In the genomic region with DNA sequence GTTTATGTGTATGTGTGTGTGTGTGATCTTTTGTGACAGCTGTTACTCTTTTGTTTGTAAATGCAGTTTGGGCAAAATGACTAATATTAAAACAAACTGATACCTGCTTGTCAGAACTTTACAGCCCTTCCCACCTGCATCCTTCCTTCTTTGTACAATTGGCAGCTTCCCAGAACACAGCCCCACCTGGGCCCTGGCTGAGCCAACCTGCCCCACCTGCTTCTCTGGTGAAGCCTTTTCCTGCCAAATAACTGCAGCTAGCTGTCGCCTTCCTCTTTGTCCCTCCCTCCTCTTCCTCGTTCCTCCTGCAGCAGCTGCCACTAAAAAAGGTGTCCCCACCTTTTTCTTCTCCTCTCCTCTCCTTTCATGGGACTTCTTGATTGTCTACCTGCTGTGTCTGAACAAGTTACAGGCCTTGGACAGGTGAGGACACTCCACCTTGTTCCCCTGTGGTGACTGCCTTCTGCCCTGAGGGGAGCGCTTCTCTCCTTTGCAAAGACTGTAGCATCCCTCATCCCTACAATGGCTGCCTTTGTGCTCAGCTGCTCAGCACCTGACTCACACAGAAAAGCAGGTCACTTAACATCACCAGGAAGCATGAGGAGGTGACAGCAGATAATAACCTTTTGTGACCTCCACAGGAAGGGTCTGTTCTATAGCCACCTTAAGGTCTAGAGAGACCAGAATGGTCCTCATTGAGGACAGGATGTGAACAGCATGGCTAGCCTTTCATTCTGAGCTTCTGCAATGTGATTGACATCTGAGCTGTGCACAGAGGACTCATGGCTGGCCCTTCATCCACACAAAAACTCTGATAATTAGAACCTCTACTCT, we compare ENCODE assay signal across 23 mouse cellular contexts.
DNase-seq lines count a peak whose midpoint lies in the region; ATAC-seq lines count a peak whose summit lies in the region.
"Had no signal": no experiment of that assay in that cellular context is flagged by ENCODE, and none has a peak within 500 bp of the region (broad histone marks: within the 10 kb centered on the region; RNA-seq: fewer than 3 reads in every experiment).

No protein-coding gene starts in this region.

- 60% methylated on average over 3 of the region's 3 CpGs for WGBS in intestine, embryonic 16.5 days
- WGBS in intestine, embryonic 15.5 days = 70% methylated on average over 3 of the region's 3 CpGs
- WGBS in large intestine, adult 2 months = 35% methylated on average over 3 of the region's 3 CpGs

- H3K36me3 ChIP-seq in intestine, embryonic 16.5 days (ENCODE audit: control insufficient read depth, insufficient read depth, low read length) = no peaks in the 10 kb centered on the region
- no peaks in the 10 kb centered on the region for H3K36me3 ChIP-seq in intestine, embryonic 15.5 days
- H3K36me3 ChIP-seq: embryonic facial prominence, embryonic 12.5 days; heart, embryonic 12.5 days; midbrain, embryonic 13.5 days; neural tube, embryonic 15.5 days had no signal

- H3K4me3 ChIP-seq in intestine, embryonic 16.5 days (ENCODE audit: low read length) = no peak overlapping the region
- H3K4me3 ChIP-seq in intestine, embryonic 15.5 days (replicated peaks) = no peak overlapping the region
- H3K4me3 ChIP-seq: embryonic facial prominence, embryonic 12.5 days; gastrocnemius, adult 2 months; heart, embryonic 12.5 days; left cerebral cortex, adult 2 months; midbrain, embryonic 13.5 days; myocyte; neural tube, embryonic 15.5 days had no signal

- H3K9ac ChIP-seq in intestine, embryonic 16.5 days (ENCODE audit: low read depth, low read length) = no peak overlapping the region
- no peak overlapping the region for H3K9ac ChIP-seq in intestine, embryonic 15.5 days
- H3K9ac ChIP-seq: embryonic facial prominence, embryonic 12.5 days; heart, embryonic 12.5 days; hindbrain, embryonic 14.5 days; midbrain, embryonic 13.5 days; neural tube, embryonic 15.5 days had no signal

- ATAC-seq in intestine, embryonic 16.5 days = peak; percentile 62; the same call in 1 of the 2 replicates
- no peak for ATAC-seq in intestine, embryonic 15.5 days
- no peak for ATAC-seq in monocyte, adult 5-6 weeks (replicated peaks; ENCODE audit: insufficient number of reproducible peaks, low FRiP score, low TSS enrichment, poor library complexity, severe bottlenecking)
- ATAC-seq: midbrain, embryonic 13.5 days had no signal

- H3K4me2 ChIP-seq in intestine, embryonic 16.5 days (ENCODE audit: low read depth, low read length) = no peak overlapping the region
- no peak overlapping the region for H3K4me2 ChIP-seq in intestine, embryonic 15.5 days (replicated peaks)
- H3K4me2 ChIP-seq: embryonic facial prominence, embryonic 12.5 days; heart, embryonic 12.5 days; hindbrain, embryonic 14.5 days; liver, embryonic 11.5 days; midbrain, embryonic 13.5 days; neural tube, embryonic 15.5 days had no signal

- DNase-seq in urinary bladder, adult 18-20 months (ENCODE audit: low spot score in 2 of 2) = peak; percentile 28 to 59
- DNase-seq in urinary bladder, postnatal 4 days (ENCODE audit: low spot score in 2 of 2) = no peak
- peak; percentile 52 for DNase-seq in large intestine, adult 2 months (ENCODE audit: low read depth, low spot score)
- peak; percentile 49 to 53 for DNase-seq in urinary bladder, postnatal 36 days (ENCODE audit: low spot score in 2 of 2)
- no peak for DNase-seq in B cell, adult 2 months
- DNase-seq: cerebellum, adult 2 months; gastrocnemius, adult 2 months; heart, postnatal 14 days; layer of hippocampus, adult 9-11 months; left cerebral cortex, postnatal 4 days; right cerebral cortex, postnatal 25 days had no signal

- H3K27me3 ChIP-seq in intestine, embryonic 16.5 days (replicated peaks; ENCODE audit: control insufficient read depth, insufficient read depth, low read length) = no peaks in the 10 kb centered on the region
- no peaks in the 10 kb centered on the region for H3K27me3 ChIP-seq in intestine, embryonic 15.5 days (replicated peaks)
- H3K27me3 ChIP-seq: CH12.LX; heart, embryonic 12.5 days; midbrain, embryonic 13.5 days; neural tube, embryonic 15.5 days had no signal

- H3K4me1 ChIP-seq in intestine, embryonic 16.5 days (ENCODE audit: control insufficient read depth, insufficient read depth, low read length) = no peaks in the 10 kb centered on the region
- no peaks in the 10 kb centered on the region for H3K4me1 ChIP-seq in intestine, embryonic 15.5 days (replicated peaks)
- H3K4me1 ChIP-seq: heart, embryonic 12.5 days; midbrain, embryonic 13.5 days; neural tube, embryonic 15.5 days had no signal

- H3K27ac ChIP-seq in intestine, embryonic 16.5 days (ENCODE audit: low read length) = no peak overlapping the region
- H3K27ac ChIP-seq in intestine, embryonic 15.5 days = no peak overlapping the region
- H3K27ac ChIP-seq: embryonic facial prominence, embryonic 12.5 days; gastrocnemius, adult 2 months; hindbrain, embryonic 14.5 days; left cerebral cortex, adult 2 months; midbrain, embryonic 13.5 days; neural tube, embryonic 15.5 days had no signal

- H3K9me3 ChIP-seq in intestine, embryonic 16.5 days (ENCODE audit: control insufficient read depth, low read length) = no peaks in the 10 kb centered on the region
- no peaks in the 10 kb centered on the region for H3K9me3 ChIP-seq in intestine, embryonic 15.5 days
- H3K9me3 ChIP-seq: embryonic facial prominence, embryonic 12.5 days; heart, embryonic 12.5 days; midbrain, embryonic 13.5 days; neural tube, embryonic 15.5 days had no signal

Comparison
In these comparisons a context has a peak if more than half of its experiments do, and no peak if none do; other contexts are left out.
1. DNase-seq: peak in urinary bladder, adult 18-20 months (2 of 2), large intestine, adult 2 months (single experiment) and urinary bladder, postnatal 36 days (2 of 2); none in urinary bladder, postnatal 4 days (0 of 2) and B cell, adult 2 months (0 of 2).